Mouse (Mus musculus): ENCODE measurements around the gene Agap1. TPM values are rescaled to one million over a fixed set of nuclear protein-coding genes. Genes with fewer than 3 reads are reported as not detected.

The Agap1 gene
- polyA plus RNA-seq, 1 experiment from 2014 or later: 8.5 TPM

- ATAC-seq (replicated peaks; ENCODE audit: low FRiP score, low read depth) (peak; percentile 54; the same call in 1 of the 2 replicates), DNase-seq (ENCODE audit: low spot score) (peak; percentile 91)
- H3K27me3 ChIP-seq (ENCODE audit: insufficient read depth, low read length): no peaks in the 10 kb centered on the region
- H3K4me2 ChIP-seq (ENCODE audit: low read length): peak overlapping the region; percentile 62
- H3K9me3 ChIP-seq (replicated peaks; ENCODE audit: low read length): no peaks in the 10 kb centered on the region
- H3K36me3 ChIP-seq (ENCODE audit: insufficient read depth, low read length): no peaks in the 10 kb centered on the region
- H3K9ac ChIP-seq (ENCODE audit: low read depth, low read length): no peak overlapping the region
- no peak overlapping the region for H3K27ac ChIP-seq
- peak; percentile 94 for TF ChIP-seq CTCF (IDR thresholded peaks at IDR 0.05; ENCODE audit: low read depth)
- H3K4me3 ChIP-seq (replicated peaks; ENCODE audit: low read depth, low read length): peak overlapping the region; percentile 24
- H3K4me1 ChIP-seq (replicated peaks; ENCODE audit: insufficient read depth, low read length): no peaks in the 10 kb centered on the region
- WGBS: 20% methylated on average over 4 of the region's 4 CpGs
These were observed 191.9 kb downstream of the Agap1 start for GRCm38 (mm10) chr1:89646326-89647018.

DNA sequence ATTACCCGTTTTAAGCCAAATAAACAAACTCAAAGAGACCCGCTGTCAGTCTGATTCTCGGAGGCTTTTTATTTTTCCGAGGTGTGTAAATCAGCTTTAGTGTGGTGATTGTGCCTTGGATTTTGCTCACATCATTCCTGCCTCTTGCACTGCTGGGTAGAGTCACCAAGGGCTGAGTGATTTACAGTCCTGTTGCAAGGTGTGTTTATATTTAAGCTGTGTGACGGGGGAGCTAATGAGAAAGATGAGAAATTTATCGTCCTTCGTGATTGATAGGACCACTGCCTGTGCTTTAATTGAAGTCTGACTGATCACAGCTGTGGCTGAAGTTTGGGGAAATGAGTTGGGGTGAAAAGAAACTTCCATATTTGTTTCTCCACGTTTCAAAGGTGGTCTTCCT is 192.9 kb downstream of the Agap1 start:
- Histone ChIP-seq H3K27me3 (ENCODE audit: insufficient read depth, low read length) (no peaks in the 10 kb centered on the region), H3K9ac (ENCODE audit: low read depth, low read length) (no peak overlapping the region), H3K4me2 (ENCODE audit: low read length) (no peak overlapping the region), H3K36me3 (ENCODE audit: insufficient read depth, low read length) (0 out of 2 replicates have a peak, but pooled peaks cover 4% of the 10 kb centered on the region), H3K27ac (no peak overlapping the region), H3K4me1 (replicated peaks; ENCODE audit: insufficient read depth, low read length) (no peaks in the 10 kb centered on the region), H3K4me3 (replicated peaks; ENCODE audit: low read depth, low read length) (no peak overlapping the region), H3K9me3 (replicated peaks; ENCODE audit: low read length) (no peaks in the 10 kb centered on the region)
- ATAC-seq (replicated peaks; ENCODE audit: low FRiP score, low read depth): no peak
- DNase-seq (ENCODE audit: low spot score): peak; percentile 28
- no peak for TF ChIP-seq CTCF (IDR thresholded peaks at IDR 0.05; ENCODE audit: low read depth)
- 31% methylated on average over 8 of the region's 8 CpGs for WGBS

DNA sequence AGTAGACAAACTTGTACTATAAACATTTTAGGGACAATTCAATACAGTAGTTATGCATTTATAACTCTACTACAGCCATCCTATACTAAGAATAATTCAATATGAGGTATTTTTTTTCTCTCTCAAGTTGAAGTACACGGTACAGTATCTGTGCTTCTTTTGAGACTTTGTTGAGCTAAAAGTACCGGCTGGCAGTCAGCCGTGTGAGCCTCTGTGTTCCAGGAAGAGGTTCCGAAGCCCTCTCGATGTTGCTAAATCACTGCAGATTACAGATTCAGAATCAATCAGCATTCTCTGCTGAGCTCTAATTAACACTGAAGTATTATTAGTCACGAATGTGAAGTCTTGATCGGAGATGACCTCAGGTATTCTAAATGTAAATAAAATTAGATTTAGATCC is 196.0 kb downstream of the Agap1 start:
- 87% methylated on average over 7 of the region's 7 CpGs for WGBS
- Histone ChIP-seq H3K9me3 (replicated peaks; ENCODE audit: low read length) (no peaks in the 10 kb centered on the region), H3K36me3 (ENCODE audit: insufficient read depth, low read length) (0 out of 2 replicates have a peak, but pooled peaks cover 4% of the 10 kb centered on the region), H3K27me3 (ENCODE audit: insufficient read depth, low read length) (no peaks in the 10 kb centered on the region), H3K4me1 (replicated peaks; ENCODE audit: insufficient read depth, low read length) (no peaks in the 10 kb centered on the region), H3K27ac (no peak overlapping the region), H3K4me3 (replicated peaks; ENCODE audit: low read depth, low read length) (no peak overlapping the region), H3K9ac (ENCODE audit: low read depth, low read length) (no peak overlapping the region), H3K4me2 (ENCODE audit: low read length) (no peak overlapping the region)
- TF ChIP-seq CTCF (IDR thresholded peaks at IDR 0.05; ENCODE audit: low read depth): no peak
- no peak for DNase-seq (ENCODE audit: low spot score)
- ATAC-seq (replicated peaks; ENCODE audit: low FRiP score, low read depth): no peak

DNA sequence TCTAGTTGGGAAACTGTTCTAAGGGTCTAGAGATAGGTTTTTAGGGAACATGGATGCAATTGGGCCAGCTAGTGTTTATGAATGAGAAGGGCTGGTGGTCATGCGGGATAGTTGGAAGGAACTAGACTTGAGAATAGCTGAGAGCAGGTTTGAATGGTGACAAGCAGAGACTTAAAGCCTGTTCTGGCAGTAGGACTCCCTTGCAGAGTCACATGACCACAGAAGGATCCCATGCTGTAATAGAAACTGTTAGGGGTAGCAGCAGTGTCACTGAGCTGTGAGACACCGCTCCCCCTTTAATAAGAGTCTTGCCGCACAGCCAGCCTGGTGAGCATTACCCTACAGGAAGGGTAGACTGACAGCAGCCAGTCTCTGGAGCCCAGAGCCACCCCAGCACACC is 201.6 kb downstream of the Agap1 start:
- no peaks in the 10 kb centered on the region for H3K9me3 ChIP-seq (replicated peaks; ENCODE audit: low read length)
- no peak overlapping the region for H3K27ac ChIP-seq
- H3K36me3 ChIP-seq (ENCODE audit: insufficient read depth, low read length): 0 out of 2 replicates have a peak, but pooled peaks cover 4% of the 10 kb centered on the region
- ATAC-seq (replicated peaks; ENCODE audit: low FRiP score, low read depth) (no peak), DNase-seq (ENCODE audit: low spot score) (no peak)
- 88% methylated on average over 3 of the region's 3 CpGs for WGBS
- no peak overlapping the region for H3K9ac ChIP-seq (ENCODE audit: low read depth, low read length)
- no peak overlapping the region for H3K4me3 ChIP-seq (replicated peaks; ENCODE audit: low read depth, low read length)
- H3K4me2 ChIP-seq (ENCODE audit: low read length): no peak overlapping the region
- no peaks in the 10 kb centered on the region for H3K4me1 ChIP-seq (replicated peaks; ENCODE audit: insufficient read depth, low read length)
- TF ChIP-seq CTCF (IDR thresholded peaks at IDR 0.05; ENCODE audit: low read depth): no peak
- H3K27me3 ChIP-seq (ENCODE audit: insufficient read depth, low read length): no peaks in the 10 kb centered on the region

GRCm38 (mm10) chr1:89656643-89657321 is 202.2 kb downstream of the Agap1 start:
- H3K9me3 ChIP-seq (replicated peaks; ENCODE audit: low read length): no peaks in the 10 kb centered on the region
- 43% methylated on average over 11 of the region's 11 CpGs for WGBS
- H3K27ac ChIP-seq: no peak overlapping the region
- H3K9ac ChIP-seq (ENCODE audit: low read depth, low read length): no peak overlapping the region
- ATAC-seq (replicated peaks; ENCODE audit: low FRiP score, low read depth): no peak
- H3K36me3 ChIP-seq (ENCODE audit: insufficient read depth, low read length): 0 out of 2 replicates have a peak, but pooled peaks cover 4% of the 10 kb centered on the region
- peak; percentile 21 for DNase-seq (ENCODE audit: low spot score)
- H3K4me1 ChIP-seq (replicated peaks; ENCODE audit: insufficient read depth, low read length): no peaks in the 10 kb centered on the region
- no peak overlapping the region for H3K4me3 ChIP-seq (replicated peaks; ENCODE audit: low read depth, low read length)
- no peak for TF ChIP-seq CTCF (IDR thresholded peaks at IDR 0.05; ENCODE audit: low read depth)
- no peaks in the 10 kb centered on the region for H3K27me3 ChIP-seq (ENCODE audit: insufficient read depth, low read length)
- 0 out of 2 replicates have a peak overlapping the region, but pooled peaks have one; percentile 10 for H3K4me2 ChIP-seq (ENCODE audit: low read length)

- DNase-seq (ENCODE audit: low spot score): no peak
- Histone ChIP-seq H3K4me1 (replicated peaks; ENCODE audit: insufficient read depth, low read length) (no peaks in the 10 kb centered on the region), H3K9me3 (replicated peaks; ENCODE audit: low read length) (no peaks in the 10 kb centered on the region), H3K9ac (ENCODE audit: low read depth, low read length) (no peak overlapping the region), H3K27me3 (ENCODE audit: insufficient read depth, low read length) (no peaks in the 10 kb centered on the region), H3K4me2 (ENCODE audit: low read length) (no peak overlapping the region), H3K27ac (no peak overlapping the region), H3K36me3 (ENCODE audit: insufficient read depth, low read length) (0 out of 2 replicates have a peak, but pooled peaks cover 15% of the 10 kb centered on the region), H3K4me3 (replicated peaks; ENCODE audit: low read depth, low read length) (no peak overlapping the region)
- no peak for TF ChIP-seq CTCF (IDR thresholded peaks at IDR 0.05; ENCODE audit: low read depth)
- 78% methylated on average over 4 of the region's 4 CpGs for WGBS
- ATAC-seq (replicated peaks; ENCODE audit: low FRiP score, low read depth): no peak
These were observed 206.2 kb downstream of the Agap1 start for GRCm38 (mm10) chr1:89660804-89661203.

Measured in kidney, postnatal 0 days (tissue).